Mouse (Mus musculus) inflammation-experienced regulatory T-cells, adult 6 months (primary cell): ENCODE measurements around the gene Hus1. TPM values are rescaled to one million over a fixed set of nuclear protein-coding genes. Genes with fewer than 3 reads are reported as not detected.

ENCODE experiments used
- ATAC-seq: one replicate; pipeline ENCODE4 v1.8.0; 2017
- polyA plus RNA-seq, 3 experiments: library from polyadenylated mRNA; unstranded; fragments of 100-300 nt; shearing (Covaris generic); gene quantifications; one replicate each; pipeline ENCODE4 v1.2.1; 2017

The Hus1 gene
- 1 to 10 TPM; 5.5 to 6.8 (median 6.2) TPM for polyA plus RNA-seq

DNA sequence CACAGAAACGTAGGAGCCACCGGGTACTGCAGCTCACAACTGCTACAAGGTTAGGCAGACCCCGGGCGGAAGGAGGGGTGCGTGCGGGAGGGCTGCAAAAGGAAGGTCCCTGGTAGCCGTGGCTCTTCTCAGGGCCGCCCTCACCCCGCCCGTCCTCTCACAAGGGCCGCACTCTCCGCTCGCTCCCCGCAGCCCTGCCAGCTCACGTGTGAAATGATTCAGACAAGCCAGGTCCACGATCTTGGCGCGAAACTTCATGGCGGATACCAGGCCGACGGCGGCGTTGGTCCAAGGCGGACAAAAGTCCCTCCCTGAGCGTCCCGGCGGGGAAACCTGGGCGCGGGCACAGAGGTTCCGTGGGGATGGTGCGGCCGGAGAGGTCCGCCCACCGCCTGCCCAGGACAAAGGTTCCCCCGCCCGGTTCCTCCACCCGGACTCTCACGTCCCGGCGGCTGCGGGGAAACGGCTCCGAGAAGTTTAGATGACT is at the start of gene Hus1:
Gene Hus1 (minus strand): TSS at position 339 of the 487 bp plus-strand sequence.
- peak; percentile 75 for ATAC-seq

DNA sequence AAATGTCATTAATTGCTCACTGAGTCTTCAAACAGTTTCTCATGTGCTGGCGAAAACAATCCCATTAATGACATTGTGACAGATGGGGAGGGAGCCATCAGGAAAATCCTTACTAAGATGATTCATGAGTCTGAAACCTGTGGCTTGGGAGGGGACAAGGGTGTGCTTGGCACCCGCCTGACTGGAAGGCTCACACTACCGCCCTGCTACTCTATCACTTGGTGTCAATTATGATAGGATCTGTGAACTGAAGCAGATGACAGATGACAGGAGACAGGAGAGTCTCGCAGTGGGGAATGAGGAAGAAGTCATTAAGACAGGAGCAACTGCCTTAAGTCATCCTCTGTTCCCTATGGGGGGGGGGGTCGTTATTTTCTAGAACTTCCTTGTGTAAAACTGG is 49.5 kb upstream of the Hus1 start:
- no peak for ATAC-seq

DNA sequence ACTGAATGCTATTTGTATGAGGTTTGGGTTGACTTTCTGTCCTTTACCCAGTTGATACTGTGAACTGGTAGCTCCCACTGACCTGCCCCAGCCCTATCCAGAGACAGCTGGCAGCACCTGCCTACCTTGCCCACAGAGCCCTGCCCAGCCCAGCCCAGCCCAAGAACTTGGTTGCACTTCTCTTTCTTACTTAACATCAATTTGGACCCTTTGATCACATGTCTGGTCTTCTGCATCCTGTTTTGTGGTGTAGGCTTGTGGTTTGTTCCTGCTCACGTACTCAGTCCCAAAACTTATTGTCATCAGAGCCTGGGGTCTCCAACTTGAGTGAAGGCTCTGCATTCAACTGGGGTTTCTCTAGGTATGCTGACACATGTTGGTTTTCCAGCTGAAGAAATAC is 49.0 kb upstream of the Hus1 start:
- no peak for ATAC-seq

- ATAC-seq: no peak
These were observed 46.7 kb upstream of the Hus1 start for GRCm38 (mm10) chr11:9057711-9058110.

GRCm38 (mm10) chr11:9056937-9057336 is 45.9 kb upstream of the Hus1 start:
- ATAC-seq: no peak

- ATAC-seq: no peak
These were observed 40.9 kb upstream of the Hus1 start for GRCm38 (mm10) chr11:9051895-9052294.

DNA sequence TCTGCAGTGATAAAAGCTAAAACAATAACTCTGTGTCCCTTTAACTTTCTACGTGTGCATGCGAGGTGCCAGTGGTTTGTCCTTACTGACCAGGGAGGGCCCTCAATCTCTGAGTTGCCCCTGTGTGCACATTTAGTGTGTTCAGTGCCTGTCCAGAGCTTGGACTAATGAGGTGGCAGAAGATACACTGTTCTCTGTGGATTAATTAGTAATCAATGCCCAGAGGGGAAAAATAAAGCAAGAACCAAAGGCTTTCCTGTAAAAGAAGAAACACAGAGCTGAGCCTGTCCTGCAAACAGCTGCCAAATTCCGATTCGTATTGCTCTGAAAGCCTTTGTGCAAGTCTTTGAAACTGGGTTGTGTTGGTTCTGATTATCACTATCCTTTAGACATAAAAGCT is 39.2 kb upstream of the Hus1 start:
- no peak for ATAC-seq

GRCm38 (mm10) chr11:9048703-9049060 is 37.7 kb upstream of the Hus1 start, which contains the start of gene Sun3:
Gene Sun3 (minus strand): TSS chr11:9048991.
- ATAC-seq: no peak

- no peak for ATAC-seq
These were observed 37.2 kb upstream of the Hus1 start, which contains the start of gene Gm11992 for GRCm38 (mm10) chr11:9048011-9048702. Gene Gm11992 (plus strand): TSS chr11:9048594.

- no peak for ATAC-seq
These were observed 36.1 kb upstream of the Hus1 start for GRCm38 (mm10) chr11:9047044-9047443.

DNA sequence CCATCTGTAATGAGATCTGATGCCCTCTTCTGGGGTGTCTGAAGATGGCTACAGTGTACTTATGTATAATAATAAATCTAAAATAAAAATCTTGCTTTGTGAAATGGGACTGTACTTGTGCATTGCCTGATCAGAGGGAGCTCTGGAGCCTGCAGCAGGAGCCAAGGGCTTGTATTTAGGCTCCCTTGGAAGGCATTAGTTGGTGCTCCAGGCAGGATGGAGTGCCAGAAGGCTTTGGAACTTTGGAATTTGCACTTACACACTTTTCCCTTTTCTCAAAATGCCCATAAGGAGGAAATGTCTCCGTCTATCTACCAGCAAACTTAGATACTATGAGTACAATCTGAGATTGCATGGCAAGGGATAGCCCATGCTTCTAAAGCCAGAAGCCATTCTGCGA is 35.6 kb upstream of the Hus1 start:
- ATAC-seq: no peak

GRCm38 (mm10) chr11:9031530-9031929 is 20.5 kb upstream of the Hus1 start:
- ATAC-seq: no peak

GRCm38 (mm10) chr11:9025211-9025610 is 14.2 kb upstream of the Hus1 start:
- no peak for ATAC-seq

GRCm38 (mm10) chr11:9024782-9025181 is 13.8 kb upstream of the Hus1 start:
- no peak for ATAC-seq

DNA sequence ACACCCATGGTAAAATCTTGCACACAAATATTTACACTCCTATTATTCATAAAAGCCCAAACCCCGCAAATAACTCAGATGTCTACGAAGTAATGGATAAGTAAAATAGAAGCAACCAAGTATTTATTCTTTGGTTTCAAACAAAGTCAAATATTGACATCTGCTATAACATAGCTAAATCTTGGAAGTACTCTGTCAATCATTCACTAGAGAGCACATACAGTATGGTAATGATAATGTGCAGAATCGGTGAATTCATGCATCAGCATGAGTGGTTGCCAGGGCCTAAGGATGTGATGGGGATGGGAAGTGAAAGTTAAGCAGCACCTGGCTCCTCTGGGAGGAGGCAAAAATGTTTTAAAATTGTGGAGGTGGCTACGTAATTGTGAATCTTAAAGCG is 9.2 kb upstream of the Hus1 start:
- ATAC-seq: no peak

GRCm38 (mm10) chr11:9018491-9019267 is 7.7 kb upstream of the Hus1 start:
- ATAC-seq: no peak

DNA sequence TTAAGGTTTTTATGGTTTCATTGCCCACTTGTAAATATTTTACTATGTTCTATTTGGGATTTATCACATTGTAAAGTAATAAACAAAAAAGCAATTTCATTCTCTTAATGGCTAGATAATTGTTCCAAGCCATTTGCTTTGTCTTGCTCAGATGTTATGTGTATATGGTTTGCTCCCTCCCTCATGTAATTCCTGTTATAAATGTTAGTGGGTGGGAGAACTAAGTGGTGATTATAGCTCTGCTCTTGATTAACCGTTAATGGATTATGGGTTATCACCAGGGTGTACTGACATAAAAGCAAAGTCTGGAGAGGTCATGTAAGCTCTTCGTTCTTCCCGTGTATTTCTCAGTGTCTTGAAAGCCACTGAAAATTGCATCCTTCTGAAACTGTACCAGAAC is 3.7 kb upstream of the Hus1 start:
- no peak for ATAC-seq

DNA sequence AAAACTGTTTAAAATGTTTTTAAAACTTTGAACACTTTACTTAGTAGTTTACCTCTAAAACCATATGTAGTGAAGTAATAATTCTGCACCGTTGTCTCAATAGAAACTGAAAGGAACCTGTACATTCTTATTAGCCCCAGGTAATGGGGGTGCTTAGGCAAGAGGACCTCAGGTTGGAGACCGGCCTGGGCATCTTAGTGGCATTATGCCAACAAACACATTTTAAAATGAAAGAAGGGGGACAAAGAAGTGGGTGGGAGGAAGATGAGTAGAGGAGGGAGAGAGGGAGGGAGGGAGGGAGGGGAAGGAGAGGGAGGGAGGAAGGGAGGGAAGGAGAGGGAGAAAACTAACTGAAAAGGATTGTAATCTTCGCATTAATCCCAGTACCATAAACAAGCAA is 357 bp upstream of the Hus1 start:
- ATAC-seq: no peak

GRCm38 (mm10) chr11:9010416-9010815 is 575 bp downstream of the Hus1 start:
- peak; percentile 32 for ATAC-seq

- ATAC-seq: no peak
These were observed 2.2 kb downstream of the Hus1 start for GRCm38 (mm10) chr11:9008761-9009160.

- no peak for ATAC-seq
These were observed 22.9 kb downstream of the Hus1 start for GRCm38 (mm10) chr11:8988084-8988483.

DNA sequence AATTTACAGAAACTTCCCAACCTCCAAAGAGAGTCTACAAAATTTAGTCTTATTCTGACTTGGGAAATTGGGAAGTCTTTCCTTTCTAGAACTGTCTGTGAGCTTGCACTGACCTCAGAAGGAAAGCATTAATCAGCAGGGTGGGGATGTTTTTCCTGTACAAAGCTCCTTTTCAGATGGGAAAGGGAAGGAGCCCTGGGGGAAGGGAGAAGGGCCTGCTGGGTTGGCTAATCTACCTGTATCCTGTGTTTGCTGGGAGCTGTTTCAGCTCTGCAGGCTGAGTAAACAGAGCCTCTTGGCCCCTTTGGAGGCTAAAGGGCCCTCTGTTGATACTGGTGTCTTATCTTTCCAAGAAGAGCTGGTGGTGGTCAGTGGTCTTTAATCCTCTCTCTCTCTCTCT is 24.9 kb downstream of the Hus1 start:
- no peak for ATAC-seq

- ATAC-seq: peak; percentile 46
These were observed 27.6 kb downstream of the Hus1 start for GRCm38 (mm10) chr11:8983237-8983861.

DNA sequence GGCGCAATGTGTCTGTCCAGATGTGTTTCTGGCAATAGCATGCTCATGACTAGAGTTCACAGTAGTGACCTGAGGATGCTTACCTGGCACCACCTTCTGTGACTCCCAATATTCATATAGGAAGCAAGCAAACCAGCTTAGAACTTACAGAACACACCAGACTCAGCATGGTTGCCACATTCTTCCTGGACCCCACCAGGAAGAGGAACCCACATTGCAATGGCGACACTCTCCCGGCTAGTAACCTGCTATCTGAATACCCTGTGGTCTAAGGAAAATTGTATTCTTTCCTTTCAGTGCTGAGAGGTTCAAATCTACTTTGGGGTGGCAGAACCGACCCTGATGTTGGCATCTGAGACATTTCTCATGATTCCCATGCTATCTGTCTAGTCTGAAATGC is 32.8 kb downstream of the Hus1 start:
- no peak for ATAC-seq
